Mouse (Mus musculus) T-helper 1 cell (primary cell): ENCODE data around the gene Dthd1.

ENCODE experiments used
- in situ Hi-C: fragments of 300-600 bp; cut with MboI, MseI; formaldehyde crosslinking; loops from one replicate; pipeline ENCODE4 v1.15.1; 2025; ENCODE audit warnings: high pct_unique_total_duplicates

Gene Dthd1

GRCm38 (mm10) chr5:62813402-62814071 lies at the start of gene Dthd1:
TSS of gene Dthd1 (plus strand) at chr5:62813823.
- in situ Hi-C loops = no loop called here

- in situ Hi-C loops = no loop called here
Observed at GRCm38 (mm10) chr5:62764161-62764560, 49.5 kb upstream of the Dthd1 start.

- in situ Hi-C loops = loop anchor here (5.0 kb wide), 1 partner anchor 52 kb away; no protein-coding TSS in a partner anchor
Observed at GRCm38 (mm10) chr5:62765459-62765783, 48.2 kb upstream of the Dthd1 start.

DNA sequence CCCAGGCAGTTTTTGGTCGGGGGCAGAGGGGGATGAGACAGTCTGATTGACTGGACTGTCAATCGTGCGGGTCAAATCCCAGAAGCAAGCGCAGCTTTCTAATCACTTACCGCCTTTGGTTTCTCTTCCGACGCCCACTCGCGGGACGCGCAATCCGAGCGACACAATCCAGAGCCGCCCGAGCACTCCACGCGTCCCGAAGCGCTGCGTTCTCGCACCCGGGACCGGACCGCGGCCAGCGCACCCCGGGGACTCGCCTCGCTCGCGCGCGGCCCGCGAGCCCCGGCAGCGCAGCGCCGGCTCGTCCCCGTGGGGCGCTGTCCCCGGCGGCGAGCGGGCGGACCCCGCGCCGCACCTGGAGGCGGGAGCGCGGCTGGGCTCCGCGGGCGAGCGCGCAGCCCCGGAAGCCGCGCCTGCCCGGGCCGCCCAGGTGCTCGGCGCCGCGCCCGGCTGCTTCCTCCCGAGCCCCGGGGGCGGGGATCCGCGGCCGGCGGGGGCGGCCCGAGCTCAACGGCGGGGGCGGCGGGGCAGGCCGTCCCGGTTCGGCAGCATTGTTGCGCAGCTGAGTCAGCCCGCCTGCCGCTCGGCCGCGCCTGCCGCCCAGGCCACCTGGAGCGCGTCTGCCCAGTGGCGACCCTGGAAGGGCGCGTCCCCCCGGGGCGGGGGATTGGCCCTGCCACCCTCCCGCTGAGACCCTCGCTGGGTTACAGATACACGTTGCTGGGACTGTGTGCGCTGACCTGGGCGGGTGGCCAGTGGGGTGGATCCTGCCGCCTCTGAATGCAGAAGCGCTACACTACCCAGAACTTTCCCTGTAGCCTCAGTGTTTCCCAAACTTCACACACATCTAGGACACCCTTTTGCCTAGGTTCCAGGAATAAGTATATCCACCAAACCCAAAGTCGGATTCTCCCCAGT lies 47.6 kb upstream of the Dthd1 start, which contains the start of gene Arap2:
TSS of gene Arap2 (minus strand) at position 376 of the 918 bp plus-strand sequence.
- in situ Hi-C loops = loop anchor here (5.0 kb wide), 1 partner anchor 51 kb away; no protein-coding TSS in a partner anchor

DNA sequence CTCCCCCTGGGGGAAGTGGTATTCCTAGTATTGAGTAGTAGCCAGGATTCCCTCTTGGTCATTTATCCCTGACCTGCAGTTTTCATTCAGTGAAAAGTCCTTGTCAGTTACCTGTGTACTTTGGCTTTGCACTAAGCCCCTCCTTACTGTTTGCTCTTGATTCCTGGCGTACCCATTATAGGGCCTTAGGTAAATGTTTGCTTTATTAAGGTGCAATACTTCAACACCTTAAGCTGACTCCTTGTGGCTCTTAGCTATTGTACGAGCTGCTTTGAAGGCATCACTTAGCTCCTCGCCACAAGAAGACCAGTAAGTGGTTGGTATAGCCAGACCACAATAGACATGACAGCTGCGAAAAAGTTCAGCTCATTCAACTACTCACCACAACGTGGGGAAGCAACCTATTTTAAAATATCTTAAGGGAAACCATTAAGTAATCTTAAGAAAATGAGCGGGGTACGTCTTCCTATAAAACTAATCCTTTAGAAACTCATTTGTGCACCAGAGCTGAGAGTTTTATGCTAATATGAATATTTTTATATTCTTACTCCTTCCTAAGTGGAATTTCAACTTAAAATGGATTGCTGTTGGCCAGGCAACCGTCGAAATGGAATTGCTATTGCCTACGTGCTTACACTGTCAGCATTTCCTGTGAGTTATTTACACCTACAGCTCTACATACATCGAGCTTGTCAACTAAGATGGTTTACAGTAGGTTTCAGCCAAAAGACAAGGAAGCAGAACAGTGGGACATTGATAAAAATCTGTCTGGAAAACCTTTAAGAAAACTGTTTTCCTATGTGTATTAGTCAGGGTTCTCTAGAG lies 41.6 kb upstream of the Dthd1 start:
- in situ Hi-C loops = no loop called here

DNA sequence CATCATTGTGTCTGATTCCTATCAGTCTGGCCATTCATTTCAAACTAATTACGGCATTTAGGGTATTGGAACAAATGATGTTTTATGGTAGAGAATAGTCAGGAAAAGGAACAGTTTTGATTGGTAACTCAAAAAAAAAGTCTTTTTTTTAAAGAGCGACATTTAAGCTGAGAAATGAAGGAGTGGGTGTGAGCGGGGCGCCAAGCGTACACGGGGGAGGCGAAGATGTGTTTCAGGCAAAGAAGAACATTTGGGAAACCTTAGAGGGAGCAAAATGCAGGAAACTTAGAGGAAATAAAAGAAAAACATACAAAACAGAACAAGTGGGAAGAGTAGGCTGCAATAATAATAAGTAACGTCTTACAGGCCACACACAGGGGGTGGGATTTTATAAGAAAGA lies 35.8 kb upstream of the Dthd1 start:
- in situ Hi-C loops = no loop called here

DNA sequence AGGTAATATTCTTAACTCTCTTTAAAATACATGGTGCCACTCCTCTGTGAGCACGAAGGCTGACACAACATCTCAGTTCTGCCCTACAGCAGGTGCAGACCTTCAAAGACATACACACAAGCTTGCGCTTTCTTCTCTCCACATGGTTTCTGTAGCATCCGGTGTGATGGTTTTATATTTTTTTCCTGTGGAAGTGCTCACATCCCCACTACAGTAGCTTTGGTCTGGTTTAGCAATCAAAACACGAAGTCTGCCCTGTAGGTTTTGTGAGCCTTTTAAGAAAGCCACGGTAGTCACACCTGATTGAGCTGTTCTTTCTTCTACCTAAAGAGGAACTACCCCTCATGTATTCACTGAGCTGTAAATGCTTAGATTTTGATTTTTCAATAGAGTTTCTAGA lies 34.9 kb upstream of the Dthd1 start:
- in situ Hi-C loops = no loop called here

DNA sequence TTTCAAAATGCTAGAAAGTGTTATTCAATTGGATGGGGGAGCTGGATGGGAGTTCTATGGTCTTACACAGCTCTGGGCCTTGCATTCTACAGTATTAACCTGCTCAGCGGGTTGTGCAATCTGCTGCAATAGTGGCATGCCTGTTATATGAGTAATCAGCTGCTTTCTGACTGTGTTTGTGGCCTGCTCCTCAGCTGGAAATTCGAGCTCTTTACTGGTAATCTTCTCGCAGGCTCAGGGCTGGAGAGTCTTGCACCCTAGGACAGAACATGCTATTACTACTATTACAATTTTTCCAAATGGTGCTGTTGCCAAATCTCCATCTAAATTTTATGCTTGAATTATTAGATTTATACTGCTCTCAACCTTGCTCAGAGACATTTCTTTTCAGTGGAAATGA lies 26.8 kb upstream of the Dthd1 start:
- in situ Hi-C loops = no loop called here

DNA sequence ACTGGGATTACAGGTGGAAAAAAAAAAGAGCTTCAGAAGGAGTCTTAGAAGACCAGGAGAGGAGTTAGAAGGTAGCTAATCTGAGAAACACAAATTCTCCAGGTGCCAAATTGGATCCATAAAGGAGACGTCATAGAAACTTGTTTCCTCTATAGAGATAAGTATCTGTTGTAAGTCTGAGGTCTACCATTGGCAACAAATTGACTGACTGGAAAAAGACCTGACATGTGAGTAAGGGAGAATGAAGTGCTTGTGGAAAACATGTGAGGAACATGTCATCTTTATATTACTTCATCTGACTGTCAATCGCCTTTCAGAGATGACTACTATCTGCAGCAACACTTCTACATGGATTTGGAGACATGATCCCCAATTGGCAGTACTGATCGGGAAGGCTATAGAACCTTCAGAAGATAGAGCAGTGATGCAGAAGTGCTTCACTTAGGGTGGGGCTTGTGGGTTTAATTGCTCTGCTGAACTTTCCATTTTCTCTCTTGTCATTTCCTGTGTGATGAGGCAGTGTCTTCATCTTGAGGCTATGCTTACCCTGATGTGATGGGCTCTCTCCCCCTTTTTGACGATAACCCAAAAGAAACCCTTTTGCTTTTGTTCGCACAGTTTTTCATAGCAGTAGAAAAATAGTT lies 22.6 kb upstream of the Dthd1 start:
- in situ Hi-C loops = no loop called here

DNA sequence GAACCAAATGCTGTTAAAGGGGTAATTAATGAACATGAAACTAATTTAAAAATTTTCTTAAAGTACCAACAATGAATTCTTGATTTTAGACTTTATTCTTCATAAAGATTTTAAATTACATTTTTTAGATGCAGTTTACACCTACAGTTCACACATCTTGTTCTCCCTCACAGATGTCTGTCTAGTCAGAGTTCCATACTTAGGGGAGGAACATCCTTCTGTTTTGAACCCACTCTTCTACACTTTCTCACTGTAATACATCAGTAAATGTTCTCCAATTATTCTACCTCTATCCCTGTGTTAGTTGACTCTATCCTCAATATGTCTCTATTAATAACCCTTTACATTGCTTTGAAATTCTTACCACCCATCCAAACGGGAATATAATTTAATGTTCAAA lies 20.8 kb upstream of the Dthd1 start:
- in situ Hi-C loops = no loop called here

DNA sequence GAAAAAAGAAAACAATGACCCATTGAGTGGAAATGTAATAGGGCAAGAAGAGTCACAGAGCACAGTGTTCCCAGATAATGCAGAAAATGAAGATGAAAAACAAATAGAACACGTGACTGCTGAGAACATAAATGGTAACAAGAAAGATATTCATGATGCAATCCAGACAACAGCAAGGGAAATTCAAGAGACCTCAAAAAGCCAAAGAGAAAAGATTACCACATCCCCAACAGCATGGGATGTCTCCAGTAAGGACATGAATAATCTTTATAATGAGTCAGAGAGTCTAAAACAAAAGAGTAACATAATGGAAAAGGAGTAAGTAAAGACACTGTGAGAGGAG lies 420 bp downstream of the Dthd1 start:
- in situ Hi-C loops = no loop called here

DNA sequence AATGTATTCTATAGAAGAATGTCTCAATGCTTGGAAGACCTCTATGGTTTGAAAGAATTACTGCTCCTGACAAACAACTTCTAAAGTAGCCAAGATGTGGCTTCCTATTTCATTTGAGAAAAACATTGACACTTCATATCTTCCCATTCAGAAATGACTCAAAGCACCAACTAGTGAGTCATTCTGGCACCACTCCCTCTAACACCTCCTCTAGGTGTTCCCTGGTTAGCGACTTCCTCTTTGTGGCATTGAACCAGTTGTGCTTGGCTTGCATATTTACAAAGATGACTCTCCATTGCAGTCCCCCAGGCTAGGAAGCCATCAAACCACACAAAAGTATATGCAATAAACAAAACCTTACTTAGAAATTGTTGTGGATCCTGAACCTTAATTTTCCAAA lies 2.1 kb downstream of the Dthd1 start:
- in situ Hi-C loops = loop anchor here (5.0 kb wide), 2 partner anchors 42 to 48 kb away; partner anchors contain the start of gene Arap2

GRCm38 (mm10) chr5:62819567-62819966 lies 5.9 kb downstream of the Dthd1 start:
- in situ Hi-C loops = loop anchor here (5.0 kb wide), 2 partner anchors 38 to 52 kb away; partner anchors contain the start of gene Arap2

DNA sequence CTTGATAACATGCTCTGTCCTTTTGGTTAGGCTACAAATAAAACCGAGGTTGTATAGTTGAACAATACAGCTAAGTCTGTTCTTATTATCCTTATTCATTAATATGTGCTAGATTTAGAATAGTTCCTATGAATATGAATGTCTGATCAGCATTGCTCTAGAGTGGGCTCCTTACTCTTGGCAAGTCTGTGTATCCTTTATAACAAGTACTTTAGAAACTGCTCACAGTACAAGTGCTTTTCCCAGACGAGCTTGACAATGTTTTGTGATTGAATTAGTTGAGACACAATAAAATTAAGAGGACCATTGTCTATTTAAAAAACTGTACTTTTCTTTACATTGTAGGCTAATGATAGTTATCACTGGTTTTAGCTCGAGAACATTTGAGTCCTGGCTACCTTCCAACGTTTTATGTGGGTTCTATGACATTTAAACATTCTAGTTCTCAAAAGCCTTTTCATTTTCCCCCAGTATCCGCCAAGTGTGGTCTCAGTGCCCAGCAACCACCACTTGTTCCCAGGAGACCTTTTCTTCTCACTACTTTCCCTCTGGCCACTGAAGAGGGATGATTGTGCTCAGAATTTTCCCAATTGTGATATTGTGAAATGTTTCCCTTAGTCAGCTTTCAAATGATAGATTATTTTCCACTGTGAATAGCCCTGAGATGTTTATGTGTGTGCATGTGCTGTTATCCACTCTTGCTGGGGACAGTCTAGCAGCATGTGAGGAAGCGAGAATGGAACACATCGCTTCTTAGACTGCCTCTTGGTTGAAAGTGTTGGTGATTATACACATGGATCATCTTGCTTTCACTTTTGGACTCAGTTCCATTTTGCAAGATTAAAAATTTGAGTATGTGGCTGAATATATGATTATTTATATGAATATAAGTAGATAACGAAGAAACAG lies 7.0 kb downstream of the Dthd1 start:
- in situ Hi-C loops = no loop called here

DNA sequence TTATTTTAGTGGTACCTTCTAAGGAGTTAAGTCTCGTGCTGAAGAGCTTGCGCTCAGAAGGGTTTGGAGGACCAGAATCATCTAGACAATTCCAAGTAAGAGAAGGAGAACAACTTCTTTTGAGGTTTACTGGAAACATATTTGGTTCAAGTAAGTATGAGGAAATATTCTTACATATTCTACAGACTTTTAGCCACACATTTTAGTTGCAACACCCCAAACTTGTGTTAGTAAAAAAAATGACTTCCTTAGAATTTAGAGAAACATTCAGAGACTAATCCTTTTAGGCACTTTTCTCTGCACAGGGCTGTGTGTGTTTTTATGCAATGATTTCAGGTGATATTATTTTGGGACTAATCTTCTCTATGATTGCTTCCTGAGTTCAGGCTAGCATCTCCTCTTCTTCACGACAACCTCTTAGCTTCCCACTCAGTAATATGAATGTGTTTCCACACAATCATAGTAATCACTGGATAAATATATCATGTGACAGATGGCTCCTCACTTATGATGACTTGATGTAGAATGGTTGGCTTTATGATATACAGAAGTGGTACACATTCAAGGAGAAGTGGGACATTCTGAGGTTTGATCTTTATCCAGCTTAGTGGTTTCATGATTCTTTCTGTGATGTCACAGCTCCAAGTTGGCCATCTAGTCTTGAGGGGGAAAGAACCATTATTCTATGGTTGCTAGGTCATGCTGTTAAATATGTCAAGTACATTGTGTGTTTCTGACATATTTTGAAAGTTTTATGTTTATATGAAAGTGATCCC lies 29.5 kb downstream of the Dthd1 start:
- in situ Hi-C loops = loop anchor here (5.0 kb wide), 1 partner anchor 104 kb away; no protein-coding TSS in a partner anchor

DNA sequence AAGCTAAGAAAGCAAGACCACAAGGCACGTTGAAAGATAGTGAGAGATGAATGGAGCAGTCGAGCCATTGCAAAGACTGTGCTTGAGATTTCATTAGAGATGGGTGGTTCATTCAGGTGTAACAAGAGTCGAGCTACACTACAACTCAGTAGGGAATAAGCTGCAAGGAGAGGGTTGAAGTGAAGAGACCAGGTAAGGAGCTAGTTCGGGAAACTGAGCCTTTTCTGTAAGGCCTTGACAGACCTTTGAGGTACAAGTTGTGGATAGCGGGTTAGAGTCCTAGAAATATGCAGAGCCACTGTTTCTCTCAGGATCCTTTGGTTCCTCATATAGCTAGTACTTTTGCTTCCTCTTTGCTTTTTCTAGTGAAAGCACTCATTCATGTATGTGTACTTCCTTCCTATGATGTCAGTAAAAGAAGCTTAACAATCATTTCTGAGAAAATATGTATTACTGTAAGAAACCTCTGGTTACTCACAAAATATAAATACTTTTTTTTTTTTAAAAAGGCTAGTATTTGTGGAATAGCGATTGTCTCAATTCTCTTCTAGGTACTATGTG lies 33.0 kb downstream of the Dthd1 start:
- in situ Hi-C loops = no loop called here

- in situ Hi-C loops = no loop called here
Observed at GRCm38 (mm10) chr5:62851337-62851736, 37.7 kb downstream of the Dthd1 start.

- in situ Hi-C loops = no loop called here
Observed at GRCm38 (mm10) chr5:62854361-62854844, 40.8 kb downstream of the Dthd1 start.

DNA sequence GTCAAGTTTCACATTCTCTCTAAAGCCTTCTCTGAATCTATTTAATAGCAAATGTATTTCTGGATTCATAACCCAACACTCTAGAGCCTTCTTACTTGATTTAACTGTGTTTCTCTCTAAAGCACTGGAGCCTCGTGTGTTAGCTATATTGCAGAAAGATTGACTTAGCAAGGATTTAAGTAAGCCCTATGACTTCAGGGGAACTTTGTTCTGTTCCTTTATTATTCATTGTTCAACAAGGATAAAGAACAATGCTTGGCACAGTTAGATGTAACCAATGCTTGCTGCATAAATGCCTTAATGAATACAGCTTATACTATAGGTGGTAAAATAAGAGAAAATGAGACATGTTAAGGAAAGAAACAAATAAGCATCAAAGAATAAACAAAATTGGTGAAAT lies 43.9 kb downstream of the Dthd1 start:
- in situ Hi-C loops = loop anchor here (5.0 kb wide), 1 partner anchor 40 kb away; no protein-coding TSS in a partner anchor
